9 mouse cellular contexts compared by ENCODE assay signal in genomic region chr15:82911965-82912337, GRCm38 (mm10).
DNase-seq lines count a peak whose midpoint lies in the region; ATAC-seq and TF ChIP-seq lines count a peak whose summit lies in the region.
"Had no signal": no experiment of that assay in that cellular context is flagged by ENCODE, and none has a peak within 500 bp of the region (broad histone marks: within the 10 kb centered on the region; RNA-seq: fewer than 3 reads in every experiment).

No protein-coding gene starts in this region.

- DNase-seq in frontal cortex, postnatal 36 days (ENCODE audit: low spot score in 2 of 2) = no peak
- DNase-seq in testis, postnatal 14 days (ENCODE audit: low spot score) = no peak
- DNase-seq in thymus, postnatal 10 days (ENCODE audit: low spot score in 2 of 2) = peak; percentile 23 to 37
- no peak for DNase-seq in cerebellum, adult 9-10 months
- no peak for DNase-seq in adrenal gland, adult 8-10 months

- peaks cover 10% of the 10 kb centered on the region for H3K4me1 ChIP-seq in testis, adult 2 months (ENCODE audit: control insufficient read depth, insufficient read depth, low read length)
- peaks cover 18% of the 10 kb centered on the region for H3K4me1 ChIP-seq in liver, embryonic 12.5 days

- H3K4me3 ChIP-seq in testis, adult 2 months (ENCODE audit: control insufficient read depth, low read depth, low read length) = peak overlapping the region; percentile 77
- peak overlapping the region; percentile 15 for H3K4me3 ChIP-seq in liver, embryonic 12.5 days

- peaks cover 6% of the 10 kb centered on the region for H3K27me3 ChIP-seq in testis, adult 2 months (ENCODE audit: control insufficient read depth, insufficient read depth, low read length)
- peaks cover 94% of the 10 kb centered on the region for H3K27me3 ChIP-seq in liver, embryonic 12.5 days (replicated peaks)

- WGBS in liver, embryonic 12.5 days (ENCODE audit: insufficient replicate concordance) = 6% methylated on average over 13 of the region's 13 CpGs

- peak; percentile 44; the same call in 1 of the 2 replicates for ATAC-seq in frontal cortex, adult (ENCODE audit: low TSS enrichment)
- ATAC-seq in liver, embryonic 12.5 days = no peak

- peak overlapping the region; percentile 53 for H3K4me2 ChIP-seq in liver, embryonic 12.5 days

- no peak overlapping the region for H3K27ac ChIP-seq in testis, adult 2 months (ENCODE audit: control insufficient read depth, insufficient read depth, low read depth, low read length)
- no peak overlapping the region for H3K27ac ChIP-seq in liver, embryonic 12.5 days
- H3K27ac ChIP-seq: macrophage had no signal

- TF ChIP-seq POLR2A in testis, adult 2 months (IDR thresholded peaks at IDR 0.05; ENCODE audit: control insufficient read depth, low read depth, low read length) = no peak; the same call in 1 of the 2 replicates

- H3K9ac ChIP-seq in liver, embryonic 12.5 days = no peak overlapping the region

- TF ChIP-seq CTCF in testis, adult 2 months (IDR thresholded peaks at IDR 0.05; ENCODE audit: control insufficient read depth, insufficient read depth, insufficient replicate concordance, low read depth, low read length) = no peak

- H3K9me3 ChIP-seq in liver, embryonic 12.5 days (replicated peaks) = no peaks in the 10 kb centered on the region

- H3K36me3 ChIP-seq in testis, adult 2 months (ENCODE audit: control insufficient read depth, insufficient read depth, low read length) = no peaks in the 10 kb centered on the region
- H3K36me3 ChIP-seq in liver, embryonic 12.5 days = no peaks in the 10 kb centered on the region

Comparison
In these comparisons a context has a peak if more than half of its experiments do, and no peak if none do; other contexts are left out.
1. DNase-seq: peak in thymus, postnatal 10 days (2 of 2); none in frontal cortex, postnatal 36 days (0 of 2), testis, postnatal 14 days (single experiment), cerebellum, adult 9-10 months (single experiment) and adrenal gland, adult 8-10 months (single experiment).